Mouse (Mus musculus) gonadal fat pad, adult 2 months (tissue): Measurements from ENCODE around the gene Stoml1. TPM values are rescaled to one million over a fixed set of nuclear protein-coding genes. Genes with fewer than 3 reads are reported as not detected.

Experiments
- DNase-seq: peaks from one replicate; pipeline ENCODE4 v3.0.0-alpha.2; 2012; ENCODE audit warnings: low read depth
- polyA plus RNA-seq: library from polyadenylated mRNA; depleted of rRNA; stranded (reverse); fragments of >200 nt; gene quantifications from 2 replicates; pipeline ENCODE4 v1.2.3, GENCODE M21; 2012; rRNA removed

The Stoml1 gene
- 32.8 and 42.0 TPM in 2 replicates for polyA plus RNA-seq

GRCm38 (mm10) chr9:58253033-58253804 is at the start of gene Stoml1:
TSS of gene Stoml1 (plus strand) at chr9:58253164.
- no peak for DNase-seq

GRCm38 (mm10) chr9:58203516-58204447 is 49.2 kb upstream of the Stoml1 start, which contains the start of the genes Islr and Islr2:
TSS of gene Islr (minus strand) at chr9:58204306.
TSS of gene Islr2 (minus strand) at chr9:58204319.
- DNase-seq = no peak

- peak; percentile 26 for DNase-seq
These were observed 48.4 kb upstream of the Stoml1 start for GRCm38 (mm10) chr9:58204448-58205000.

GRCm38 (mm10) chr9:58206013-58206412 is 47.0 kb upstream of the Stoml1 start:
- no peak for DNase-seq

GRCm38 (mm10) chr9:58209462-58210303 is 43.3 kb upstream of the Stoml1 start:
- DNase-seq = no peak

- no peak for DNase-seq
These were observed 42.7 kb upstream of the Stoml1 start for GRCm38 (mm10) chr9:58210304-58210627.

- DNase-seq = no peak
These were observed 39.6 kb upstream of the Stoml1 start for GRCm38 (mm10) chr9:58213377-58213776.

- DNase-seq = no peak
These were observed 39.1 kb upstream of the Stoml1 start for GRCm38 (mm10) chr9:58213865-58214264.

GRCm38 (mm10) chr9:58214519-58215180 is 38.3 kb upstream of the Stoml1 start:
- DNase-seq = no peak

- no peak for DNase-seq
These were observed 36.6 kb upstream of the Stoml1 start for GRCm38 (mm10) chr9:58216402-58216801.

GRCm38 (mm10) chr9:58218539-58218938 is 34.4 kb upstream of the Stoml1 start:
- no peak for DNase-seq

GRCm38 (mm10) chr9:58220218-58220903 is 32.6 kb upstream of the Stoml1 start:
- no peak for DNase-seq

GRCm38 (mm10) chr9:58224356-58224755 is 28.6 kb upstream of the Stoml1 start:
- DNase-seq = no peak

GRCm38 (mm10) chr9:58225915-58226913 is 26.8 kb upstream of the Stoml1 start:
- no peak for DNase-seq

GRCm38 (mm10) chr9:58228777-58229466 is 24.0 kb upstream of the Stoml1 start:
- DNase-seq = no peak

- DNase-seq = no peak
These were observed 21.2 kb upstream of the Stoml1 start for GRCm38 (mm10) chr9:58231746-58232145.

- DNase-seq = no peak
These were observed 20.6 kb upstream of the Stoml1 start for GRCm38 (mm10) chr9:58232374-58232773.

- DNase-seq = no peak
These were observed 18.4 kb upstream of the Stoml1 start for GRCm38 (mm10) chr9:58234502-58235015.
